Mouse (Mus musculus) liver, postnatal 0 days (tissue): ENCODE results near the gene Gm17364.

Experiments used
- CTCF ChIP-seq: sonication (generic); IDR thresholded peaks from 2 replicates; pipeline ENCODE4 v1.5.1; 2016; ENCODE audit warnings: antibody characterized with exemption, low read depth
- EP300 ChIP-seq: IDR thresholded peaks from 2 replicates; pipeline ENCODE4 v1.6.1; 2016; ENCODE audit warnings: antibody characterized with exemption, low read depth, mild to moderate bottlenecking

GRCm38 (mm10) chr13:41302716-41303115 lies 28.9 kb upstream of the Gm17364 start:
- TF ChIP-seq CTCF = peak; percentile 91
- no peak for TF ChIP-seq EP300
